Mouse (Mus musculus) liver, embryonic 14.5 days (tissue): Measurements from ENCODE around the gene Abhd18.

Experiments
- CTCF ChIP-seq: IDR thresholded peaks from 2 replicates; pipeline ENCODE4 v1.5.1; 2016; ENCODE audit warnings: antibody characterized with exemption, low read depth, control low read depth
- EP300 ChIP-seq: IDR thresholded peaks from 2 replicates; pipeline ENCODE4 v1.6.1; 2016; ENCODE audit warnings: antibody characterized with exemption, low read depth

GRCm38 (mm10) chr3:40846473-40846956 lies 255 bp upstream of the Abhd18 start, which contains the start of gene Mfsd8:
- peak; percentile 56 for TF ChIP-seq EP300
- peak; percentile 85 for TF ChIP-seq CTCF
